Mouse (Mus musculus) C2C12 (cell line): ENCODE measurements around the gene Il10.

Experiments
- CEBPB ChIP-seq: IDR thresholded peaks from one replicate; pipeline ENCODE4 v1.6.1; 2011; ENCODE audit warnings: low read depth, mild to moderate bottlenecking, control low read depth, moderate library complexity
- CTCF ChIP-seq: IDR thresholded peaks from one replicate; pipeline ENCODE4 v1.5.1; 2011; ENCODE audit not compliant: control insufficient read depth, insufficient read depth, insufficient read length
- FOSL1 ChIP-seq: IDR thresholded peaks from one replicate; pipeline ENCODE4 v1.8.0; 2011; ENCODE audit warnings: mild to moderate bottlenecking, low read length; ENCODE audit not compliant: poor library complexity, insufficient read depth, severe bottlenecking
- MAX ChIP-seq: IDR thresholded peaks from one replicate; pipeline ENCODE4 v1.6.1; 2011; ENCODE audit warnings: mild to moderate bottlenecking, control low read depth
- MYOD1 ChIP-seq: IDR thresholded peaks from one replicate; pipeline ENCODE4 v1.6.1; 2011; ENCODE audit warnings: low read depth; ENCODE audit not compliant: control insufficient read depth, insufficient read length
- MYOG ChIP-seq: IDR thresholded peaks from one replicate; pipeline ENCODE4 v1.6.1; 2011; ENCODE audit not compliant: control insufficient read depth, insufficient read length; ENCODE audit errors: extremely low read depth
- USF1 ChIP-seq: IDR thresholded peaks from one replicate; pipeline ENCODE4 v1.6.1; 2011; ENCODE audit warnings: low read depth, mild to moderate bottlenecking, control low read depth, moderate library complexity

GRCm38 (mm10) chr1:131038001-131038400 lies 18.4 kb downstream of the Il10 start:
- TF ChIP-seq CEBPB, result no peak
- no peak for TF ChIP-seq CTCF
- no peak for TF ChIP-seq USF1
- TF ChIP-seq MAX, result no peak
- no peak for TF ChIP-seq MYOD1
- peak; percentile 77 for TF ChIP-seq FOSL1
- TF ChIP-seq MYOG, result no peak
